In genomic region chr3:31083507-31084245, GRCm38 (mm10) we compare ENCODE assay signal across 8 mouse cellular contexts. TPM values are rescaled to one million over a fixed set of nuclear protein-coding genes. Genes with fewer than 3 reads are reported as not detected.
DNase-seq lines count a peak whose midpoint lies in the region; ATAC-seq and TF ChIP-seq lines count a peak whose summit lies in the region.

No protein-coding gene starts in this region.

- peak; percentile 48 for DNase-seq in gastrocnemius, postnatal 10 days
- DNase-seq in gastrocnemius, adult 8-10 months (ENCODE audit: low spot score in 2 of 2), result no peak
- peak; percentile 40 to 46 for DNase-seq in heart, postnatal 36 days
- DNase-seq in liver, adult 2 months (ENCODE audit: extremely low read depth, low read depth, low spot score), result peak; percentile 83
- no peak for DNase-seq in c-Kit-positive CD71-positive TER-119-positive erythroid progenitor cells, embryonic 14.5 days (ENCODE audit: low spot score)
- DNase-seq in layer of hippocampus, postnatal 36 days, result no peak

- intact Hi-C loops in heart, postnatal 36 days (cut with DNase I), result no loop called here

- peak overlapping the region; percentile 35 for H3K4me3 ChIP-seq in bone marrow macrophage, adult 2 months (ENCODE audit: insufficient read depth, low read length)
- H3K4me3 ChIP-seq in liver, adult 2 months (ENCODE audit: insufficient read depth, low read depth, low read length), result no peak overlapping the region

- peaks cover 21% of the 10 kb centered on the region for H3K4me1 ChIP-seq in bone marrow macrophage, adult 2 months (ENCODE audit: control insufficient read depth, insufficient read depth, low read length)
- peaks cover 17% of the 10 kb centered on the region for H3K4me1 ChIP-seq in liver, adult 2 months (ENCODE audit: control insufficient read depth, insufficient read depth, low read length)

- no peaks in the 10 kb centered on the region for H3K27me3 ChIP-seq in liver, adult 2 months (ENCODE audit: control insufficient read depth, insufficient read depth, low read length)

- 8% methylated on average over 12 of the region's 12 CpGs for WGBS in liver, adult 2 months

- H3K9ac ChIP-seq in liver, adult 2 months (ENCODE audit: low read depth, low read length), result no peak overlapping the region

- no peaks in the 10 kb centered on the region for H3K79me2 ChIP-seq in liver, adult 2 months (ENCODE audit: control insufficient read depth, insufficient read depth, low read length)

- peak; percentile 94 for ATAC-seq in monocyte, adult 5-6 weeks (replicated peaks; ENCODE audit: insufficient number of reproducible peaks, low FRiP score, low TSS enrichment, poor library complexity, severe bottlenecking)

- H3K36me3 ChIP-seq in liver, adult 2 months (ENCODE audit: control insufficient read depth, insufficient read depth, low read length), result no peaks in the 10 kb centered on the region

- TF ChIP-seq CTCF in bone marrow macrophage, adult 2 months (IDR thresholded peaks at IDR 0.05; ENCODE audit: low read depth, low read length), result no peak
- TF ChIP-seq CTCF in liver, adult 2 months (IDR thresholded peaks at IDR 0.05; ENCODE audit: low read depth, low read length), result no peak

- TF ChIP-seq POLR2A in bone marrow macrophage, adult 2 months (IDR thresholded peaks at IDR 0.05; ENCODE audit: borderline replicate concordance, low read depth, low read length), result no peak
- TF ChIP-seq POLR2A in liver, adult 2 months (IDR thresholded peaks at IDR 0.05; ENCODE audit: extremely low read depth, insufficient read depth, low read length), result no peak

- H3K27ac ChIP-seq in bone marrow macrophage, adult 2 months (ENCODE audit: insufficient read depth, low read depth, low read length), result peak overlapping the region; percentile 69
- no peak overlapping the region for H3K27ac ChIP-seq in liver, adult 2 months (replicated peaks; ENCODE audit: insufficient read depth, low read depth, low read length)

RNA-seq across cellular contexts. Expression of gene Skil, which starts 11.2 kb away (rescaled TPM):
- 10 to 100 TPM; 17.6 to 19.3 TPM for total RNA-seq in gastrocnemius, postnatal 10 days (2021)
- total RNA-seq in gastrocnemius, adult 8-10 months (2022), result 10 to 100 TPM in 1 of 4 experiments, 1 to 10 TPM in 3; 8.6 to 12.2 (median 8.9) TPM
- 30.3 and 35.5 TPM in 2 replicates for polyA plus RNA-seq in bone marrow macrophage, adult 2 months (2012; ENCODE audit: insufficient read depth, insufficient read length, missing spikeins)
- 10 to 100 TPM; 15.0 to 17.0 TPM for total RNA-seq in heart, postnatal 36 days (2021)
- 5.8 and 6.9 TPM in 2 replicates for total RNA-seq in liver, adult 2 months (2014; rRNA removed)
- 1.7 and 2.0 TPM in 2 replicates for polyA plus RNA-seq in liver, adult 2 months (2012; rRNA removed)
- 160 to 207 TPM (median 169 TPM) in 3 replicates for total RNA-seq in monocyte, adult 5-6 weeks (2017)
- 10 to 100 TPM; 74.5 to 74.6 TPM for total RNA-seq in layer of hippocampus, postnatal 36 days (2021)

Comparison
In these comparisons a context has a peak if more than half of its experiments do, and no peak if none do; other contexts are left out.
1. DNase-seq: peak in gastrocnemius, postnatal 10 days (single experiment), heart, postnatal 36 days (2 of 2) and liver, adult 2 months (single experiment); none in gastrocnemius, adult 8-10 months (0 of 2), c-Kit-positive CD71-positive TER-119-positive erythroid progenitor cells, embryonic 14.5 days (single experiment) and layer of hippocampus, postnatal 36 days (0 of 2).